Mouse (Mus musculus) lung, postnatal 0 days (tissue): Measurements from ENCODE around the gene Col6a6. TPM values are rescaled to one million over a fixed set of nuclear protein-coding genes. Genes with fewer than 3 reads are reported as not detected.

Experiments used
- ATAC-seq: fragments of 200-750 bp; cut with Nextera tagmentation; 2 replicates; pipeline ENCODE4 v1.8.0; 2017; ENCODE audit warnings: moderate library complexity
- DNase-seq: peaks from one replicate; pipeline ENCODE4 v3.0.0-alpha.2; 2016; ENCODE audit warnings: low spot score
- H3K27ac ChIP-seq: fragments of 300-500 bp; sonication (generic); 2 replicates; pipeline ENCODE4 v1.5.1; 2014; ENCODE audit warnings: antibody characterized with exemption, mild to moderate bottlenecking, low read length, mixed read lengths
- H3K27me3 ChIP-seq: fragments of 300-500 bp; sonication (generic); replicated peaks from 2 replicates; pipeline ENCODE4 v1.6.1; 2014; ENCODE audit warnings: low read length, mixed read lengths; ENCODE audit not compliant: insufficient read depth
- H3K36me3 ChIP-seq: fragments of 300-500 bp; sonication (generic); 2 replicates; pipeline ENCODE4 v1.6.1; 2014; ENCODE audit warnings: low read length, mixed read lengths; ENCODE audit not compliant: insufficient read depth
- H3K4me1 ChIP-seq: fragments of 300-500 bp; sonication (generic); 2 replicates; pipeline ENCODE4 v1.6.1; 2014; ENCODE audit warnings: antibody characterized with exemption, low read depth, low read length, mixed read lengths; ENCODE audit not compliant: insufficient read depth
- H3K4me2 ChIP-seq: fragments of 300-500 bp; sonication (generic); replicated peaks from 2 replicates; pipeline ENCODE4 v1.6.1; 2014; ENCODE audit warnings: low read depth, mild to moderate bottlenecking, low read length, moderate library complexity, mixed read lengths
- H3K4me3 ChIP-seq: fragments of 300-500 bp; sonication (generic); 2 replicates; pipeline ENCODE4 v1.5.1; 2014; ENCODE audit warnings: low read depth, low read length
- H3K9ac ChIP-seq: fragments of 300-500 bp; sonication (generic); replicated peaks from 2 replicates; pipeline ENCODE4 v1.6.1; 2014; ENCODE audit warnings: low read depth, mild to moderate bottlenecking
- H3K9me3 ChIP-seq: fragments of 300-500 bp; sonication (generic); 2 replicates; pipeline ENCODE4 v1.6.1; 2016; ENCODE audit warnings: low read length, mixed read lengths
- CTCF ChIP-seq: IDR thresholded peaks from 2 replicates; pipeline ENCODE4 v1.5.1; 2016; ENCODE audit warnings: antibody characterized with exemption, mild to moderate bottlenecking
- EP300 ChIP-seq: IDR thresholded peaks from 2 replicates; pipeline ENCODE4 v1.6.1; 2016; ENCODE audit warnings: antibody characterized with exemption, mild to moderate bottlenecking, control low read depth
- WGBS: fragments of 180-500 bp; shearing (Covaris S2); extraction: QIAGEN DNeasy Blood & Tissue Kit; methylation state at CpG from one replicate; pipeline ENCODE4 v1.1.7; 2014; 5-methylcytosine and 5-hydroxymethylcytosine counted together
- polyA plus RNA-seq: library from polyadenylated mRNA; unstranded; fragments of >200 nt; fragmentation: Nextera tagmentation; extraction: Ambion mirVana; gene quantifications from 2 replicates; pipeline ENCODE4 v1.2.1, GENCODE M21; 2015

The Col6a6 gene
- polyA plus RNA-seq, 1 experiment from 2014 or later: 0.07 TPM

- Histone ChIP-seq H3K4me1 (no peaks in the 10 kb centered on the region), H3K27me3 (no peaks in the 10 kb centered on the region), H3K4me3 (no peak overlapping the region), H3K36me3 (no peaks in the 10 kb centered on the region), H3K9me3 (no peaks in the 10 kb centered on the region), H3K9ac (no peak overlapping the region), H3K4me2 (no peak overlapping the region), H3K27ac (no peak overlapping the region)
- 73% methylated on average over 7 of the region's 7 CpGs for WGBS
- TF ChIP-seq CTCF (no peak), EP300 (no peak)
- DNase-seq (peak; percentile 28), ATAC-seq (no peak)
Observed at GRCm38 (mm10) chr9:105696818-105697564, 131.0 kb downstream of the Col6a6 start.

GRCm38 (mm10) chr9:105693854-105694253, 134.1 kb downstream of the Col6a6 start:
- Histone ChIP-seq H3K9me3 (no peaks in the 10 kb centered on the region), H3K4me1 (no peaks in the 10 kb centered on the region), H3K4me3 (no peak overlapping the region), H3K36me3 (no peaks in the 10 kb centered on the region), H3K27me3 (no peaks in the 10 kb centered on the region), H3K27ac (no peak overlapping the region), H3K9ac (no peak overlapping the region), H3K4me2 (no peak overlapping the region)
- DNase-seq (peak; percentile 93), ATAC-seq (peak; percentile 46)
- TF ChIP-seq CTCF (peak; percentile 96), EP300 (no peak)
- 1% methylated on average over 5 of the region's 5 CpGs for WGBS

DNA sequence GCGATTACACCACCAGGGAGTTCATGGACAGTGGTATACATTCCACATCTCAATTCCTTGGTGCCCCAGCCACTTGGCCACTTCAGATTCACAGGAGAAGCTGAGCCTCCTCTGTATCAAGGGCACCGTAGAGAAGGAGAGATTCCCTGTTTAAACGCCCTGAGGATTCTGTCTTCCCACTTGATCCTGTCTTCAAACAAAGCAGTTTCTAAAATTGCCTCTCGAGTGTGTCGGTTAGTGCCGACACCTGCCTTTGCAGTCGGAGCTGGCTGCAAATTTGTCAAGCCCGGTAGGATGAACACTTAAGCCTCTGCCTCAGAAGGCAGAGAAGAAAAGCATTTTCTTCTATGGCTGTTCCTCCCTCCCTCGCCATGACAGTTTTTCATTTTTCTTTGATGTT, 134.9 kb downstream of the Col6a6 start:
- TF ChIP-seq EP300 (no peak), CTCF (no peak)
- Histone ChIP-seq H3K27ac (no peak overlapping the region), H3K4me2 (no peak overlapping the region), H3K9me3 (no peaks in the 10 kb centered on the region), H3K4me3 (no peak overlapping the region), H3K27me3 (no peaks in the 10 kb centered on the region), H3K4me1 (no peaks in the 10 kb centered on the region), H3K9ac (no peak overlapping the region), H3K36me3 (no peaks in the 10 kb centered on the region)
- DNase-seq (no peak), ATAC-seq (no peak)
- WGBS: 54% methylated on average over 9 of the region's 9 CpGs

DNA sequence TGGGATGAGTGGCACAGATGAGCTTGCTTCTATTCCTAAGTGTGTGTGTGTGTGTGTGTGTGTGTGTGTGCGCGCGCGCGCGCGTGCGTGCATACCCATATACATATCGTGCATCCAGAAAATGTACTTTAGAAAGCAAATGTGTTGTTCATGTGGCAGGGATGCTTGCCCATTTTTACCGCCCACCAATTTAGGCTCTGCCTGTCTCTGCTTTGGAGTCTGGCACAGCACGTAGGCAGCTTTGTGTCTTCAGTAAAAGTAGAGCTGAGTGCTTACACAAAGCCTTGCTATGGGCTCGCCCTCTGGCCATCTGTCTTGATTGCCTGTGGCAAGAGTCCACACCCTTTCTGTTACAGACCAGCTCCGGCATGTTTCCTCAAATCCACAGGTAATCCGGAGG, 135.5 kb downstream of the Col6a6 start:
- no peak for DNase-seq
- H3K9ac ChIP-seq: no peak overlapping the region
- H3K27ac ChIP-seq: no peak overlapping the region
- TF ChIP-seq CTCF (no peak), EP300 (no peak)
- no peak overlapping the region for H3K4me3 ChIP-seq
- no peaks in the 10 kb centered on the region for H3K27me3 ChIP-seq
- WGBS: 87% methylated on average over 14 of the region's 14 CpGs
- no peaks in the 10 kb centered on the region for H3K9me3 ChIP-seq
- no peak for ATAC-seq
- H3K36me3 ChIP-seq: 0 out of 2 replicates have a peak, but pooled peaks cover 3% of the 10 kb centered on the region
- H3K4me2 ChIP-seq: no peak overlapping the region
- H3K4me1 ChIP-seq: no peaks in the 10 kb centered on the region

- no peak for DNase-seq
- no peak for ATAC-seq
- Histone ChIP-seq H3K9me3 (no peaks in the 10 kb centered on the region), H3K4me3 (no peak overlapping the region), H3K27me3 (no peaks in the 10 kb centered on the region), H3K9ac (no peak overlapping the region), H3K27ac (no peak overlapping the region), H3K4me2 (no peak overlapping the region), H3K36me3 (peaks cover 13% of the 10 kb centered on the region; the same call in 1 of the 2 replicates), H3K4me1 (no peaks in the 10 kb centered on the region)
- WGBS: 61% methylated on average over 7 of the region's 7 CpGs
- TF ChIP-seq EP300 (no peak), CTCF (no peak)
Observed at GRCm38 (mm10) chr9:105689485-105689884, 138.5 kb downstream of the Col6a6 start.

GRCm38 (mm10) chr9:105684549-105685165, 143.3 kb downstream of the Col6a6 start:
- no peak for ATAC-seq
- WGBS: 85% methylated on average over 13 of the region's 13 CpGs
- Histone ChIP-seq H3K27me3 (no peaks in the 10 kb centered on the region), H3K36me3 (peaks cover 21% of the 10 kb centered on the region; the same call in 1 of the 2 replicates), H3K27ac (no peak overlapping the region), H3K9me3 (no peaks in the 10 kb centered on the region), H3K4me2 (no peak overlapping the region), H3K4me3 (no peak overlapping the region), H3K4me1 (no peaks in the 10 kb centered on the region), H3K9ac (no peak overlapping the region)
- DNase-seq: no peak
- TF ChIP-seq CTCF: no peak
- no peak for TF ChIP-seq EP300
